ENCODE assay signal across 8 mouse cellular contexts in the genomic region with DNA sequence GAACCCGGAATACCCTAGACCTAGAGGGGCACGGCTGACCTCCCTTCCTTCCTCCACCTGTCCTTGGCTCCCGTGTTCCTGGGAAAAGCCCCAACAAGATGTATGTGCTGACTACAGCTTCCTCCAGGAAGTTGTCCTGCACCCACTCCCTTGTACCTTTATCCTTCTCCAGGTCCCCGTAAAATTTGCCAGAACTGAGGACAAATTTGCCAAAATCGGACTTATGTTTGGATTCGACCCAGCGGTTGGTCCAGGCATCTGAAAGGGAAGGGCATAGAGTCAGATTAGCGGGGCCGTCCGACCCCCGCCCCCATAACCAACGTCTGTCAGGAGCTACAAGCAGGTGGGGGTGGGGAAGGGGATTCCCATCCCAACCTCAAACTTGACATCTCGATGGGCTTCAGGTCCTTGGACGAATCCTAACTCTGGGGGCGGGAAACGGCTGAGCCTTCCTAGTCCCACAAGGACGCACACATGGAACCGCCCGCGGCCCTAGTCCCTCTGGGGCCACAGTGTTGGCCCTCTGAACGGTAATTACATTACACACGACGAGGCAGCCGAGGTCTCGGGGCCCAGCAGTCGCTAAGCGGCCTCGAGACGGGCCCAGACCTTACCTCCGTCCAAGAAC. TPM values are rescaled to one million over a fixed set of nuclear protein-coding genes. Genes with fewer than 3 reads are reported as not detected.
DNase-seq lines count a peak whose midpoint lies in the region; ATAC-seq and TF ChIP-seq lines count a peak whose summit lies in the region.

No protein-coding gene starts in this region.

- peaks cover 30% of the 10 kb centered on the region for H3K36me3 ChIP-seq in heart, embryonic 11.5 days (ENCODE audit: control insufficient read depth, insufficient read depth, low read length)
- H3K36me3 ChIP-seq in embryonic facial prominence, embryonic 10.5 days (replicated peaks), result peaks cover 50% of the 10 kb centered on the region
- peaks cover 39% of the 10 kb centered on the region for H3K36me3 ChIP-seq in hindbrain, postnatal 0 days (ENCODE audit: insufficient read depth, low read length)
- peaks cover 40% of the 10 kb centered on the region for H3K36me3 ChIP-seq in myocyte (ENCODE audit: control insufficient read depth, insufficient read depth)

- H3K9me3 ChIP-seq in heart, embryonic 11.5 days (replicated peaks; ENCODE audit: control insufficient read depth, low read length), result no peaks in the 10 kb centered on the region
- no peaks in the 10 kb centered on the region for H3K9me3 ChIP-seq in embryonic facial prominence, embryonic 10.5 days
- no peaks in the 10 kb centered on the region for H3K9me3 ChIP-seq in hindbrain, postnatal 0 days (ENCODE audit: low read length)

- DNase-seq in heart, adult 8-10 months (ENCODE audit: low spot score), result no peak
- DNase-seq in CD4-positive, CD25-positive, alpha-beta regulatory T cell, adult 2 months (ENCODE audit: low read depth, low spot score), result peak; percentile 68
- DNase-seq in embryonic facial prominence, embryonic 10.5 days (ENCODE audit: low spot score), result no peak
- DNase-seq in hindbrain, postnatal 0 days (ENCODE audit: low spot score), result peak; percentile 36
- DNase-seq in frontal cortex, postnatal 25 days (ENCODE audit: low spot score in 2 of 2), result no peak
- no peak for DNase-seq in c-Kit-positive CD71-positive TER-119-positive erythroid progenitor cells, embryonic 14.5 days (ENCODE audit: low spot score)

- peak overlapping the region; percentile 51 for H3ac ChIP-seq in myocyte (ENCODE audit: control insufficient read depth, insufficient read length)

- peaks cover 28% of the 10 kb centered on the region for H3K4me1 ChIP-seq in heart, embryonic 11.5 days (ENCODE audit: control insufficient read depth, insufficient read depth, low read length)
- H3K4me1 ChIP-seq in embryonic facial prominence, embryonic 10.5 days, result peaks cover 39% of the 10 kb centered on the region
- peaks cover 9% of the 10 kb centered on the region for H3K4me1 ChIP-seq in hindbrain, postnatal 0 days (ENCODE audit: insufficient read depth, low read length)

- H3K4me2 ChIP-seq in heart, embryonic 11.5 days, result peak overlapping the region; percentile 69
- peak overlapping the region; percentile 89 for H3K4me2 ChIP-seq in hindbrain, postnatal 0 days (ENCODE audit: low read depth, low read length)
- H3K4me2 ChIP-seq in myocyte (ENCODE audit: low read depth), result peak overlapping the region; percentile 81

- WGBS in heart, embryonic 11.5 days (ENCODE audit: insufficient replicate concordance), result under 1% methylated on average over 30 of the region's 30 CpGs
- under 1% methylated on average over 30 of the region's 30 CpGs for WGBS in embryonic facial prominence, embryonic 10.5 days
- under 1% methylated on average over 30 of the region's 30 CpGs for WGBS in hindbrain, postnatal 0 days

- H3K9ac ChIP-seq in heart, embryonic 11.5 days (ENCODE audit: low read depth, low read length), result peak overlapping the region; percentile 99
- peak overlapping the region; percentile 92 for H3K9ac ChIP-seq in hindbrain, postnatal 0 days (replicated peaks; ENCODE audit: low read length)

- peaks cover 15% of the 10 kb centered on the region for H3K79me2 ChIP-seq in myocyte (ENCODE audit: control insufficient read depth, insufficient read depth)

- no peak for TF ChIP-seq POLR2A in myocyte (IDR thresholded peaks at IDR 0.05; ENCODE audit: insufficient read length, low read depth)

- peak overlapping the region; percentile 82 for H3K27ac ChIP-seq in heart, embryonic 11.5 days (ENCODE audit: low read depth, low read length)
- peak overlapping the region; percentile 98 for H3K27ac ChIP-seq in embryonic facial prominence, embryonic 10.5 days (replicated peaks)
- peak overlapping the region; percentile 89 for H3K27ac ChIP-seq in hindbrain, postnatal 0 days

- ATAC-seq in heart, embryonic 11.5 days (replicated peaks; ENCODE audit: insufficient number of reproducible peaks, low FRiP score, low TSS enrichment), result peak; percentile 9; the same call in 1 of the 2 replicates
- no peak for ATAC-seq in hindbrain, postnatal 0 days

- no peak for TF ChIP-seq CTCF in hindbrain, postnatal 0 days (IDR thresholded peaks at IDR 0.05; ENCODE audit: low read depth)

- no peaks in the 10 kb centered on the region for H3K27me3 ChIP-seq in heart, embryonic 11.5 days (ENCODE audit: control insufficient read depth, insufficient read depth, low read length)
- H3K27me3 ChIP-seq in embryonic facial prominence, embryonic 10.5 days (replicated peaks; ENCODE audit: low read depth, poor library complexity, severe bottlenecking), result no peaks in the 10 kb centered on the region
- no peaks in the 10 kb centered on the region for H3K27me3 ChIP-seq in hindbrain, postnatal 0 days (ENCODE audit: insufficient read depth, low read length)
- H3K27me3 ChIP-seq in myocyte (ENCODE audit: control insufficient read depth, insufficient read depth, insufficient read length), result no peaks in the 10 kb centered on the region

- peak overlapping the region; percentile 97 for H3K4me3 ChIP-seq in heart, embryonic 11.5 days (ENCODE audit: low read depth, low read length)
- peak overlapping the region; percentile 99 for H3K4me3 ChIP-seq in embryonic facial prominence, embryonic 10.5 days
- H3K4me3 ChIP-seq in hindbrain, postnatal 0 days (ENCODE audit: low read length), result peak overlapping the region; percentile 94
- peak overlapping the region; percentile 98 for H3K4me3 ChIP-seq in myocyte

TF ChIP-seq in myocyte, 11 proteins besides CTCF, POLR2A, EP300 and RAD21:
- TF ChIP-seq MYOG (IDR thresholded peaks at IDR 0.05; ENCODE audit: control insufficient read depth in 1 of 3, insufficient read depth in 1 of 3, insufficient read length in 2 of 3, low read depth in 2 of 3) (no peak), POLR2AphosphoS2 (IDR thresholded peaks at IDR 0.05; ENCODE audit: insufficient read length, low read depth) (no peak), SRF (IDR thresholded peaks at IDR 0.05; ENCODE audit: control insufficient read depth, insufficient read length, low read depth) (no peak), USF1 (IDR thresholded peaks at IDR 0.05; ENCODE audit: low read depth) (no peak), TCF12 (IDR thresholded peaks at IDR 0.05; ENCODE audit: insufficient read depth, poor library complexity, severe bottlenecking) (no peak), TCF3 (IDR thresholded peaks at IDR 0.05; ENCODE audit: insufficient read length, low read depth) (no peak), MAX (IDR thresholded peaks at IDR 0.05; ENCODE audit: low read depth) (no peak), CEBPB (IDR thresholded peaks at IDR 0.05; ENCODE audit: insufficient read depth, poor library complexity, severe bottlenecking) (no peak), MYOD1 (IDR thresholded peaks at IDR 0.05; ENCODE audit: control insufficient read depth in 1 of 3, insufficient read length in 2 of 3, low read depth in 2 of 3) (no peak), E2F4 (IDR thresholded peaks at IDR 0.05; ENCODE audit: insufficient read depth) (no peak), REST (IDR thresholded peaks at IDR 0.05; ENCODE audit: insufficient read depth, insufficient read length) (no peak)
TF ChIP-seq in myocyte: peak in this region for 0.

RNA-seq across cellular contexts. Expression of a gene that starts 0.5 kb away (rescaled TPM):
- polyA plus RNA-seq in heart, embryonic 11.5 days (2014; fragmentation: Nextera tagmentation; extraction: Ambion mirVana), result 830 and 894 TPM in 2 replicates
- total RNA-seq in heart, adult 8-10 months (2022), result 100 to 1,000 TPM; 330 to 410 (median 343) TPM
- 758 and 801 TPM in 2 replicates for polyA plus RNA-seq in embryonic facial prominence, embryonic 10.5 days (2016; fragmentation: Nextera tagmentation; extraction: Ambion mirVana)
- 350 and 359 TPM in 2 replicates for total RNA-seq in hindbrain, postnatal 0 days (2014; rRNA removed)
- polyA plus RNA-seq in hindbrain, postnatal 0 days (2015; fragmentation: Nextera tagmentation; extraction: Ambion mirVana), result 418 and 457 TPM in 2 replicates
- polyA plus RNA-seq in myocyte (2012; fragmentation: generic; extraction: Trizol), result 385 TPM

RNA-seq across cellular contexts. Expression of a gene that starts 5.7 kb away (rescaled TPM):
- polyA plus RNA-seq in heart, embryonic 11.5 days (2014; fragmentation: Nextera tagmentation; extraction: Ambion mirVana), result 125 and 127 TPM in 2 replicates
- total RNA-seq in heart, adult 8-10 months (2022), result 10 to 100 TPM; 82.8 to 92.9 (median 89.3) TPM
- 112 and 122 TPM in 2 replicates for polyA plus RNA-seq in embryonic facial prominence, embryonic 10.5 days (2016; fragmentation: Nextera tagmentation; extraction: Ambion mirVana)
- 62.5 and 68.1 TPM in 2 replicates for total RNA-seq in hindbrain, postnatal 0 days (2014; rRNA removed)
- 90.6 and 98.0 TPM in 2 replicates for polyA plus RNA-seq in hindbrain, postnatal 0 days (2015; fragmentation: Nextera tagmentation; extraction: Ambion mirVana)
- 139 TPM for polyA plus RNA-seq in myocyte (2012; fragmentation: generic; extraction: Trizol)

RNA-seq across cellular contexts. Expression of a gene that starts 10.6 kb away (rescaled TPM):
- polyA plus RNA-seq in heart, embryonic 11.5 days (2014; fragmentation: Nextera tagmentation; extraction: Ambion mirVana), result 53.6 and 54.5 TPM in 2 replicates
- 10 to 100 TPM; 19.9 to 24.6 (median 22.9) TPM for total RNA-seq in heart, adult 8-10 months (2022)
- polyA plus RNA-seq in embryonic facial prominence, embryonic 10.5 days (2016; fragmentation: Nextera tagmentation; extraction: Ambion mirVana), result 133 and 138 TPM in 2 replicates
- total RNA-seq in hindbrain, postnatal 0 days (2014; rRNA removed), result 77.5 and 86.1 TPM in 2 replicates
- 87.4 and 89.8 TPM in 2 replicates for polyA plus RNA-seq in hindbrain, postnatal 0 days (2015; fragmentation: Nextera tagmentation; extraction: Ambion mirVana)
- polyA plus RNA-seq in myocyte (2012; fragmentation: generic; extraction: Trizol), result 73.3 TPM

RNA-seq across cellular contexts. Expression of a gene that starts 14.9 kb away (rescaled TPM):
- polyA plus RNA-seq in heart, embryonic 11.5 days (2014; fragmentation: Nextera tagmentation; extraction: Ambion mirVana), result 51.5 and 52.2 TPM in 2 replicates
- total RNA-seq in heart, adult 8-10 months (2022), result 10 to 100 TPM; 31.0 to 34.9 (median 33.1) TPM
- polyA plus RNA-seq in embryonic facial prominence, embryonic 10.5 days (2016; fragmentation: Nextera tagmentation; extraction: Ambion mirVana), result 45.2 and 47.3 TPM in 2 replicates
- 33.0 and 34.1 TPM in 2 replicates for total RNA-seq in hindbrain, postnatal 0 days (2014; rRNA removed)
- 43.4 and 45.3 TPM in 2 replicates for polyA plus RNA-seq in hindbrain, postnatal 0 days (2015; fragmentation: Nextera tagmentation; extraction: Ambion mirVana)
- polyA plus RNA-seq in myocyte (2012; fragmentation: generic; extraction: Trizol), result 21.8 TPM

RNA-seq across cellular contexts. Expression of a gene that starts 23.6 kb away (rescaled TPM):
- 5.0 and 6.0 TPM in 2 replicates for polyA plus RNA-seq in heart, embryonic 11.5 days (2014; fragmentation: Nextera tagmentation; extraction: Ambion mirVana)
- 10 to 100 TPM; 10.3 to 13.2 (median 12.0) TPM for total RNA-seq in heart, adult 8-10 months (2022)
- polyA plus RNA-seq in embryonic facial prominence, embryonic 10.5 days (2016; fragmentation: Nextera tagmentation; extraction: Ambion mirVana), result 2.8 and 3.0 TPM in 2 replicates
- total RNA-seq in hindbrain, postnatal 0 days (2014; rRNA removed), result 6.6 and 7.2 TPM in 2 replicates
- 12.3 and 12.5 TPM in 2 replicates for polyA plus RNA-seq in hindbrain, postnatal 0 days (2015; fragmentation: Nextera tagmentation; extraction: Ambion mirVana)
- polyA plus RNA-seq in myocyte (2012; fragmentation: generic; extraction: Trizol), result 6.7 TPM

Comparison
In these comparisons a context has a peak if more than half of its experiments do, and no peak if none do; other contexts are left out.
1. DNase-seq: peak in CD4-positive, CD25-positive, alpha-beta regulatory T cell, adult 2 months (single experiment) and hindbrain, postnatal 0 days (single experiment); none in heart, adult 8-10 months (single experiment), embryonic facial prominence, embryonic 10.5 days (single experiment), frontal cortex, postnatal 25 days (0 of 2) and c-Kit-positive CD71-positive TER-119-positive erythroid progenitor cells, embryonic 14.5 days (single experiment).
2. Peak in every context shown above with its lines, with median percentiles within 50 percentile points of each other: H3K27ac ChIP-seq, H3K4me2 ChIP-seq and H3K4me3 ChIP-seq.